Mouse (Mus musculus): ENCODE results near the gene Tab1. TPM values are rescaled to one million over a fixed set of nuclear protein-coding genes. Genes with fewer than 3 reads are reported as not detected.

Gene Tab1
- polyA plus RNA-seq, 1 experiment = 2.2 TPM

DNA sequence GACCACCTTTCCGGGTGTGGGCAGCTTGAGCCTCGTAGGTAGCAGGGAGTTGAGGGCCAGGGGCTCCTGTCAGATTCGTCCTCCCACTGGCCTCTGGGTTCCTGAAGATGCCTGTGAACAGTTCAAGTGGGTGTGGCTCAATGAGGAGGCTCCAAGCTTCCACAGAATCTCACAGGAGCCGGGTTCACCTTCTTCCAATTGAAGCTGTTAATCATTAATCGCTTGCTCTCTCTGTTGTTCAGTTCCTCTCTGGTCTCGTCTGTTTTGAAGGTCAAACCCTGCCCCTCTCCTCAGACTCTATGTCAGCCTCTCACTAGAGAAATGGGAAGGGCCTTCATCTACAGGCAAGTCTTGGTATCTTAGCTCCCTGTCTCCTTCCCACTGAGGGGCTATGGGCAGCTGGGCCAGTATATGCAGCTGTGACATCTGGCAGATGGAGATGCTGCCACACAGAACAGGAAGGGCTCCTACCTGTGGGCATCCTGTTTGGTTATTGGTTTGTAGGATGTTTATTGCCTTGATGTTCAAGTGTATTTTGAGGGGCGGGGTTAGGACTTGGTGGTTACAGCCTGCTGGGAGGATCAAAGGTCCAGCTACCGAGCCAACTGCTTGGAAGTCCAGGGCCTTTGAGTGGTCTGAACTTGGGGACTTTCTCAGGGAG is 58.8 kb downstream of the Tab1 start:
- Histone ChIP-seq H3K9me3 (ENCODE audit: control insufficient read depth, low read length) (no peaks in the 10 kb centered on the region), H3K27me3 (ENCODE audit: control insufficient read depth) (peaks cover 12% of the 10 kb centered on the region), H3K4me3 (replicated peaks) (no peak overlapping the region), H3K4me1 (ENCODE audit: control insufficient read depth) (no peaks in the 10 kb centered on the region; the same call in 1 of the 2 replicates), H3K36me3 (ENCODE audit: control insufficient read depth) (no peaks in the 10 kb centered on the region)
- TF ChIP-seq GATA1 (IDR thresholded peaks at IDR 0.05; ENCODE audit: low read length) (no peak), TAL1 (IDR thresholded peaks at IDR 0.05; ENCODE audit: low read length) (no peak)

DNA sequence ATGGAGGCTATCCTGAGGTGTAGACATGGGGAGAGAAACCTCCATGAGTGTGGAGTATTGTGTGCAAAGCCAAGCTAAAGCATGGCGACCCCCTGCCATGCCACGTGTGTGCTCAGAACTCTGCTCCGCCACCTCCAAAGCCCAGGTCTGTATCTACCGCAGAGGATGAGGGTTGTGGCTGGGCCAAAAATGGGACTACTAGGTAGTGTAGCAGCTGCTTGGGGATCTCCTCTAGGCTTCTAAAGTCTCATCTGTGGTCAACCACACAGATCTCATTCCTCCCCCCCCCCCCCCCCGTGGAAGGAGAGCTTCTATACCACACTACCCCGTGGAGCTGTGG is 59.3 kb downstream of the Tab1 start:
- no peak for TF ChIP-seq TAL1 (IDR thresholded peaks at IDR 0.05; ENCODE audit: low read length)
- TF ChIP-seq GATA1 (IDR thresholded peaks at IDR 0.05; ENCODE audit: low read length) = no peak
- H3K27me3 ChIP-seq (ENCODE audit: control insufficient read depth) = peaks cover 11% of the 10 kb centered on the region
- no peaks in the 10 kb centered on the region; the same call in 1 of the 2 replicates for H3K4me1 ChIP-seq (ENCODE audit: control insufficient read depth)
- H3K36me3 ChIP-seq (ENCODE audit: control insufficient read depth) = no peaks in the 10 kb centered on the region
- no peak overlapping the region for H3K4me3 ChIP-seq (replicated peaks)
- H3K9me3 ChIP-seq (ENCODE audit: control insufficient read depth, low read length) = no peaks in the 10 kb centered on the region

- no peak for TF ChIP-seq TAL1 (IDR thresholded peaks at IDR 0.05; ENCODE audit: low read length)
- TF ChIP-seq GATA1 (IDR thresholded peaks at IDR 0.05; ENCODE audit: low read length) = no peak
- peaks cover 9% of the 10 kb centered on the region for H3K27me3 ChIP-seq (ENCODE audit: control insufficient read depth)
- no peaks in the 10 kb centered on the region for H3K36me3 ChIP-seq (ENCODE audit: control insufficient read depth)
- H3K4me1 ChIP-seq (ENCODE audit: control insufficient read depth) = no peaks in the 10 kb centered on the region; the same call in 1 of the 2 replicates
- H3K9me3 ChIP-seq (ENCODE audit: control insufficient read depth, low read length) = no peaks in the 10 kb centered on the region
- no peak overlapping the region for H3K4me3 ChIP-seq (replicated peaks)
Observed at GRCm38 (mm10) chr15:80192847-80193246, 59.9 kb downstream of the Tab1 start.

- Histone ChIP-seq H3K9me3 (ENCODE audit: control insufficient read depth, low read length) (no peaks in the 10 kb centered on the region), H3K27me3 (ENCODE audit: control insufficient read depth) (no peaks in the 10 kb centered on the region; the same call in 1 of the 2 replicates)
- TF ChIP-seq GATA1 (IDR thresholded peaks at IDR 0.05; ENCODE audit: low read length) (no peak), TAL1 (IDR thresholded peaks at IDR 0.05; ENCODE audit: low read length) (no peak)
Observed at GRCm38 (mm10) chr15:80199556-80199955, 66.6 kb downstream of the Tab1 start.

DNA sequence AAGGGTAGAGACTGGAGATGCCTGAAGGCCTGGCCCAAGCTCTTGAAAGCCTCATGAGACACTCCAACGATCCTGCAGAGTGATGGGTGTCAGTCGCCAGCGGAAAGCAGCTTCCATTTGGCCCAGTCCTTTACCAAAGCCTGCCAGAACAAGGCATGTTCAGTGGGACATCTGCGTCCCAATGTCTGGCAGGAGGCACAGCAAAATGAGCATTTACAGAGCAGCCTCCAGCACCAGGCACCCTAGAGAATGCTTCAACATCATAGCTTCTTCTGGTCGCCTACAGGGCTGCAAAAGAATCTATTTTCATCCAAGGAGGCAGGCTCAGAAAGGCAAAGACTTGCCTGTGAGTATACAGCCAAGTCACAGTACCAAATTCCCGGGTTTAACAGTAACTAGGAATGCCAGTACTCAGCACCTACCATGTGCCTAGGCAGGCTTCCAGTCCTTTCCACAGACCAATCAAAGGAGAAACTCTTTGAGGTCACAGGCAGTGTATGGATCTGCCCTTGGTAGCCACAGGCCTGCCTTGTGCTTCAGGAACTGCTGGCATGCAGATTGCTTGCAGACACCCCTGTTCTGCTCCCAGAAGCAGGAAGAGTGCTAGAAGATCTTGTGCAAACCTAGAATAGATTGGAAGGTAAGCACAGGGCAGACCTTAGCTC is 69.3 kb downstream of the Tab1 start:
- Histone ChIP-seq H3K36me3 (ENCODE audit: control insufficient read depth) (no peaks in the 10 kb centered on the region), H3K27me3 (ENCODE audit: control insufficient read depth) (no peaks in the 10 kb centered on the region; the same call in 1 of the 2 replicates), H3K9me3 (ENCODE audit: control insufficient read depth, low read length) (no peaks in the 10 kb centered on the region), H3K4me1 (ENCODE audit: control insufficient read depth) (no peaks in the 10 kb centered on the region), H3K4me3 (replicated peaks) (no peak overlapping the region)
- no peak for TF ChIP-seq GATA1 (IDR thresholded peaks at IDR 0.05; ENCODE audit: low read length)
- TF ChIP-seq TAL1 (IDR thresholded peaks at IDR 0.05; ENCODE audit: low read length) = no peak

More at GRCm38 (mm10) chr15:80199556-80199955, 66.6 kb downstream of the Tab1 start:
- H3K4me3 ChIP-seq (replicated peaks) = no peak overlapping the region
- no peaks in the 10 kb centered on the region for H3K4me1 ChIP-seq (ENCODE audit: control insufficient read depth)
- H3K36me3 ChIP-seq (ENCODE audit: control insufficient read depth) = no peaks in the 10 kb centered on the region

- no peaks in the 10 kb centered on the region for H3K9me3 ChIP-seq (ENCODE audit: control insufficient read depth, low read length)
- no peaks in the 10 kb centered on the region; the same call in 1 of the 2 replicates for H3K27me3 ChIP-seq (ENCODE audit: control insufficient read depth)
- no peaks in the 10 kb centered on the region for H3K4me1 ChIP-seq (ENCODE audit: control insufficient read depth)
- H3K36me3 ChIP-seq (ENCODE audit: control insufficient read depth) = no peaks in the 10 kb centered on the region
- no peak overlapping the region for H3K4me3 ChIP-seq (replicated peaks)
- TF ChIP-seq TAL1 (IDR thresholded peaks at IDR 0.05; ENCODE audit: low read length) = no peak
Observed at GRCm38 (mm10) chr15:80203406-80203805, 70.5 kb downstream of the Tab1 start.

DNA sequence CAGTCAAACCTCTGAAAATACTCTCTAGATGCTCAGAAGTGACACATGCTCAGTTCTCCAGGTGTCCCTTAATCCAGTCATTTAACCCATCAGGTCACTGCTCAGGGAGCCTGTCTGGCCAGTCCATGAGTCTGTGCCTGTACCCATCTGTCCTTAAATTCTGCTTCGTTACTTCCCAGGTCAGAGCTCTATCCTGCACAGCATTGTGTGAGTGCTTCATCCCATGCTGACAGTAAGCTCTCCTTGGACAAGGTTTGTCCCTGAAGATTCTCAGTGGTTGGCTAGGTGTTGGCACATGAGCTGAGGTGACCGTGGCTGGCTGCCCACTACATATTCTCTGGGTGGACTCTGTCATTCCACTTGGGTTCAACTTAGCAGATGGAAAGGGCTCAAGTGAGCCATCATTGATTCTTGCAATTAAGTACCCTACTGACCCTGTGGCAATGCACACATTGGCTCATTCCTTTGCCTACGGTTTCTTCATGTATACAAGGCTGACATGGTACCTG is 73.2 kb downstream of the Tab1 start:
- Histone ChIP-seq H3K27me3 (ENCODE audit: control insufficient read depth) (no peaks in the 10 kb centered on the region; the same call in 1 of the 2 replicates), H3K9me3 (ENCODE audit: control insufficient read depth, low read length) (no peaks in the 10 kb centered on the region), H3K4me1 (ENCODE audit: control insufficient read depth) (no peaks in the 10 kb centered on the region), H3K4me3 (replicated peaks) (no peak overlapping the region), H3K36me3 (ENCODE audit: control insufficient read depth) (no peaks in the 10 kb centered on the region)
- TF ChIP-seq TAL1 (IDR thresholded peaks at IDR 0.05; ENCODE audit: low read length) (no peak), GATA1 (IDR thresholded peaks at IDR 0.05; ENCODE audit: low read length) (no peak)

DNA sequence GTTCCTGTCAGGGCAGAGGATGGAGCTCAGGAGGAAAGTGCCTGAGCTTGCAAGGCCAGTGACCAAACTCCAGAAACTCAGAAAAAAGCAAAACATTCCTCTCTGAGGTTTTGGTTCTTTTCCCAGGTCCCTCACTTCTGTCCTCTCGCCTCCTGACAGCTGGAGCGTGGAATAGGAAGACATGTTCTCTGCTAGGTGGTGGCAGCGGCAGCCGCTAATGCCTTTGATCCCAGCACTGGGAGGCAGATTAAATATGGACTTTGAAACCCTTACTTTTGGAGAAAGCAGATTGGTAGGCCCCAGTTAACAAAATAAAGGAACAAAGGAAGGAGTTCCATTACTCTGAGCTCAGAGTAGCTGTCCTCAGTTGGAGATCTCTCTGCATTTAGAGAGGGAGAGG is 75.5 kb downstream of the Tab1 start:
- H3K4me3 ChIP-seq (replicated peaks) = no peak overlapping the region
- H3K4me1 ChIP-seq (ENCODE audit: control insufficient read depth) = peaks cover 2% of the 10 kb centered on the region; the same call in 1 of the 2 replicates
- H3K27me3 ChIP-seq (ENCODE audit: control insufficient read depth) = peaks cover 4% of the 10 kb centered on the region
- no peaks in the 10 kb centered on the region for H3K9me3 ChIP-seq (ENCODE audit: control insufficient read depth, low read length)
- H3K36me3 ChIP-seq (ENCODE audit: control insufficient read depth) = no peaks in the 10 kb centered on the region; the same call in 1 of the 2 replicates
- no peak for TF ChIP-seq GATA1 (IDR thresholded peaks at IDR 0.05; ENCODE audit: low read length)

Other genes with a start within 250 kb of the Tab1 start
- gene Apobec3, start 241.5 kb upstream of the Tab1 start, polyA plus RNA-seq (2012) = 0.03 and 0.07 TPM in 2 replicates
- gene Cbx7, start 162.0 kb upstream of the Tab1 start, polyA plus RNA-seq (2012) = 0.28 and 0.50 TPM in 2 replicates
- gene Pdgfb, start 118.2 kb upstream of the Tab1 start, polyA plus RNA-seq (2012) = 0.08 and 0.09 TPM in 2 replicates
- 0.41 and 1.5 TPM in 2 replicates for gene Syngr1, start 41.8 kb upstream of the Tab1 start, polyA plus RNA-seq (2012)
- gene Rpl3, start 41.3 kb upstream of the Tab1 start, polyA plus RNA-seq (2012) = 12.0 and 25.2 TPM in 2 replicates
- not detected in 2 replicates for gene Mgat3, start 40.6 kb downstream of the Tab1 start, polyA plus RNA-seq (2012)
- 1.5 and 1.7 TPM in 2 replicates for gene Mief1, start 100.9 kb downstream of the Tab1 start, polyA plus RNA-seq (2012)
- gene AC140267.1, start 102.7 kb downstream of the Tab1 start, polyA plus RNA-seq (2012) = not detected in 2 replicates
- gene Atf4, start 122.1 kb downstream of the Tab1 start, polyA plus RNA-seq (2012) = 65.1 and 68.9 TPM in 2 replicates
- 6.6 and 8.7 TPM in 2 replicates for gene Rps19bp1, start 131.2 kb downstream of the Tab1 start, polyA plus RNA-seq (2012)
- gene Cacna1i, start 154.1 kb downstream of the Tab1 start, polyA plus RNA-seq (2012) = not detected in 2 replicates